Mouse (Mus musculus): ENCODE results near the gene Lst1. TPM values are rescaled to one million over a fixed set of nuclear protein-coding genes. Genes with fewer than 3 reads are reported as not detected.
A peak's percentile ranks its signal among the peaks of the same experiment; 100 is the strongest.

Gene Lst1
- polyA plus RNA-seq, 1 experiment from 2014 or later, result 8.9 TPM

- H3K27me3 ChIP-seq, result no peaks in the 10 kb centered on the region
- H3K9ac ChIP-seq, result no peak overlapping the region
- no peak overlapping the region for H3K4me3 ChIP-seq
- peaks cover 97% of the 10 kb centered on the region for H3K36me3 ChIP-seq
- H3K4me2 ChIP-seq, result no peak overlapping the region
- ATAC-seq (ENCODE audit: low FRiP score), result no peak
- no peaks in the 10 kb centered on the region for H3K9me3 ChIP-seq
- WGBS, result 96% methylated on average over 4 of the region's 4 CpGs
- H3K27ac ChIP-seq, result no peak overlapping the region
- H3K4me1 ChIP-seq (replicated peaks), result no peaks in the 10 kb centered on the region
Observed at GRCm38 (mm10) chr17:35152121-35152520, 36.1 kb downstream of the Lst1 start.

GRCm38 (mm10) chr17:35147922-35148639, 40.2 kb downstream of the Lst1 start:
- Histone ChIP-seq H3K4me2 (no peak overlapping the region), H3K4me3 (no peak overlapping the region), H3K36me3 (peaks cover 97% of the 10 kb centered on the region), H3K27ac (no peak overlapping the region), H3K9me3 (no peaks in the 10 kb centered on the region), H3K9ac (no peak overlapping the region), H3K4me1 (replicated peaks) (no peaks in the 10 kb centered on the region), H3K27me3 (no peaks in the 10 kb centered on the region)
- WGBS, result 76% methylated on average over 5 of the region's 5 CpGs
- no peak for ATAC-seq (ENCODE audit: low FRiP score)

GRCm38 (mm10) chr17:35147348-35147747, 40.9 kb downstream of the Lst1 start:
- H3K27ac ChIP-seq, result 0 out of 2 replicates have a peak overlapping the region, but pooled peaks have one; percentile 72
- ATAC-seq (ENCODE audit: low FRiP score), result no peak
- H3K27me3 ChIP-seq, result no peaks in the 10 kb centered on the region
- 63% methylated on average over 3 of the region's 3 CpGs for WGBS
- no peaks in the 10 kb centered on the region for H3K9me3 ChIP-seq
- H3K9ac ChIP-seq, result no peak overlapping the region
- H3K4me2 ChIP-seq, result no peak overlapping the region
- H3K4me1 ChIP-seq (replicated peaks), result no peaks in the 10 kb centered on the region
- H3K4me3 ChIP-seq, result no peak overlapping the region
- H3K36me3 ChIP-seq, result peaks cover 97% of the 10 kb centered on the region

GRCm38 (mm10) chr17:35146139-35146538, 42.1 kb downstream of the Lst1 start:
- no peaks in the 10 kb centered on the region for H3K27me3 ChIP-seq
- no peaks in the 10 kb centered on the region for H3K4me1 ChIP-seq (replicated peaks)
- H3K4me2 ChIP-seq, result no peak overlapping the region
- no peak overlapping the region for H3K4me3 ChIP-seq
- WGBS, result 86% methylated on average over 5 of the region's 5 CpGs
- H3K9me3 ChIP-seq, result no peaks in the 10 kb centered on the region
- H3K27ac ChIP-seq, result no peak overlapping the region
- no peak for ATAC-seq (ENCODE audit: low FRiP score)
- peaks cover 97% of the 10 kb centered on the region for H3K36me3 ChIP-seq
- H3K9ac ChIP-seq, result 0 out of 2 replicates have a peak overlapping the region, but pooled peaks have one; percentile 24

- Histone ChIP-seq H3K4me2 (no peak overlapping the region), H3K27ac (no peak overlapping the region), H3K4me3 (no peak overlapping the region), H3K27me3 (no peaks in the 10 kb centered on the region), H3K9me3 (no peaks in the 10 kb centered on the region), H3K4me1 (replicated peaks) (peaks cover 24% of the 10 kb centered on the region), H3K9ac (no peak overlapping the region), H3K36me3 (peaks cover 88% of the 10 kb centered on the region)
- ATAC-seq (ENCODE audit: low FRiP score), result no peak
- WGBS, result 90% methylated on average over 6 of the region's 6 CpGs
Observed at GRCm38 (mm10) chr17:35141971-35142370, 46.3 kb downstream of the Lst1 start.

- 79% methylated on average over 16 of the region's 16 CpGs for WGBS
- H3K4me1 ChIP-seq (replicated peaks), result peaks cover 34% of the 10 kb centered on the region
Observed at GRCm38 (mm10) chr17:35140490-35140996, 47.7 kb downstream of the Lst1 start.

GRCm38 (mm10) chr17:35139269-35139668, 49.0 kb downstream of the Lst1 start:
- ATAC-seq (ENCODE audit: low FRiP score), result no peak
- H3K4me3 ChIP-seq, result no peak overlapping the region
- H3K4me2 ChIP-seq, result no peak overlapping the region
- H3K9me3 ChIP-seq, result no peaks in the 10 kb centered on the region
- H3K4me1 ChIP-seq (replicated peaks), result peaks cover 34% of the 10 kb centered on the region
- no peak overlapping the region for H3K27ac ChIP-seq
- H3K9ac ChIP-seq, result peak overlapping the region; percentile 43
- peaks cover 61% of the 10 kb centered on the region for H3K36me3 ChIP-seq
- no peaks in the 10 kb centered on the region for H3K27me3 ChIP-seq
- WGBS, result 93% methylated on average over 3 of the region's 3 CpGs

More at GRCm38 (mm10) chr17:35140490-35140996, 47.7 kb downstream of the Lst1 start:
- Histone ChIP-seq H3K27me3 (no peaks in the 10 kb centered on the region), H3K4me2 (no peak overlapping the region), H3K9ac (no peak overlapping the region), H3K27ac (no peak overlapping the region), H3K36me3 (peaks cover 74% of the 10 kb centered on the region), H3K4me3 (no peak overlapping the region), H3K9me3 (no peaks in the 10 kb centered on the region)
- no peak for ATAC-seq (ENCODE audit: low FRiP score)

- peaks cover 34% of the 10 kb centered on the region for H3K4me1 ChIP-seq (replicated peaks)
- ATAC-seq (ENCODE audit: low FRiP score), result peak; percentile 77
- peak overlapping the region; percentile 74 for H3K4me3 ChIP-seq
- H3K36me3 ChIP-seq, result peaks cover 26% of the 10 kb centered on the region
- peak overlapping the region; percentile 87 for H3K9ac ChIP-seq
- H3K4me2 ChIP-seq, result peak overlapping the region; percentile 97
- H3K9me3 ChIP-seq, result no peaks in the 10 kb centered on the region
- peak overlapping the region; percentile 95 for H3K27ac ChIP-seq
- H3K27me3 ChIP-seq, result no peaks in the 10 kb centered on the region
- 1% methylated on average over 43 of the region's 43 CpGs for WGBS
Observed at GRCm38 (mm10) chr17:35135591-35136320, 52.5 kb downstream of the Lst1 start.

Small RNAs within 50 kb of the gene (microRNA-seq; reads per million reads assigned to microRNA genes)
- not detected for gene Mir6973a
- gene Mir6974, result not detected

Other genes with a start within 250 kb of the Lst1 start
- gene Hspa1b, start 229.2 kb downstream of the Lst1 start, polyA plus RNA-seq (2015; fragmentation: Nextera tagmentation; extraction: Ambion mirVana), result 0.26 and 0.32 TPM in 2 replicates
- gene Gm20481, start 218.5 kb downstream of the Lst1 start, polyA plus RNA-seq (2015; fragmentation: Nextera tagmentation; extraction: Ambion mirVana), result not detected in 2 replicates
- 4.0 and 4.6 TPM in 2 replicates for gene Hspa1a, start 216.3 kb downstream of the Lst1 start, polyA plus RNA-seq (2015; fragmentation: Nextera tagmentation; extraction: Ambion mirVana)
- gene Hspa1l, start 215.7 kb downstream of the Lst1 start, polyA plus RNA-seq (2015; fragmentation: Nextera tagmentation; extraction: Ambion mirVana), result 0.85 and 1.1 TPM in 2 replicates
- gene Lsm2, start 206.6 kb downstream of the Lst1 start, polyA plus RNA-seq (2015; fragmentation: Nextera tagmentation; extraction: Ambion mirVana), result 112 and 117 TPM in 2 replicates
- gene Vars, start 187.5 kb downstream of the Lst1 start, polyA plus RNA-seq (2015; fragmentation: Nextera tagmentation; extraction: Ambion mirVana), result 57.3 TPM in 2 replicates
- gene Vwa7, start 171.9 kb downstream of the Lst1 start, polyA plus RNA-seq (2015; fragmentation: Nextera tagmentation; extraction: Ambion mirVana), result 0.16 and 0.18 TPM in 2 replicates
- 2.5 and 2.9 TPM in 2 replicates for gene Sapcd1, start 160.4 kb downstream of the Lst1 start, polyA plus RNA-seq (2015; fragmentation: Nextera tagmentation; extraction: Ambion mirVana)
- gene Msh5, start 141.7 kb downstream of the Lst1 start, polyA plus RNA-seq (2015; fragmentation: Nextera tagmentation; extraction: Ambion mirVana), result 2.7 and 3.5 TPM in 2 replicates
- gene Clic1, start 138.5 kb downstream of the Lst1 start, polyA plus RNA-seq (2015; fragmentation: Nextera tagmentation; extraction: Ambion mirVana), result 100 and 102 TPM in 2 replicates
- gene Ddah2, start 129.4 kb downstream of the Lst1 start, polyA plus RNA-seq (2015; fragmentation: Nextera tagmentation; extraction: Ambion mirVana), result 420 and 426 TPM in 2 replicates
- gene Ly6g6c, start 123.1 kb downstream of the Lst1 start, polyA plus RNA-seq (2015; fragmentation: Nextera tagmentation; extraction: Ambion mirVana), result not detected in 2 replicates
- 0.25 and 0.31 TPM in 2 replicates for gene Mpig6b, start 122.3 kb downstream of the Lst1 start, polyA plus RNA-seq (2015; fragmentation: Nextera tagmentation; extraction: Ambion mirVana)
- 0.45 TPM in 1 of 2 replicates, not detected in the other for gene Ly6g6e, start 111.5 kb downstream of the Lst1 start, polyA plus RNA-seq (2015; fragmentation: Nextera tagmentation; extraction: Ambion mirVana)
- gene Ly6g6d, start 110.4 kb downstream of the Lst1 start, polyA plus RNA-seq (2015; fragmentation: Nextera tagmentation; extraction: Ambion mirVana), result 0.61 and 1.1 TPM in 2 replicates
- 0.19 and 0.28 TPM in 2 replicates for gene Ly6g6f, start 102.8 kb downstream of the Lst1 start, polyA plus RNA-seq (2015; fragmentation: Nextera tagmentation; extraction: Ambion mirVana)
- gene Abhd16a, start 99.2 kb downstream of the Lst1 start, polyA plus RNA-seq (2015; fragmentation: Nextera tagmentation; extraction: Ambion mirVana), result 86.9 and 93.8 TPM in 2 replicates
- 0.36 TPM in 1 of 2 replicates, not detected in the other for gene Ly6g5c, start 80.2 kb downstream of the Lst1 start, polyA plus RNA-seq (2015; fragmentation: Nextera tagmentation; extraction: Ambion mirVana)
- 1.1 and 1.9 TPM in 2 replicates for gene Ly6g5b, start 73.0 kb downstream of the Lst1 start, polyA plus RNA-seq (2015; fragmentation: Nextera tagmentation; extraction: Ambion mirVana)
- gene Gpank1, start 67.0 kb downstream of the Lst1 start, polyA plus RNA-seq (2015; fragmentation: Nextera tagmentation; extraction: Ambion mirVana), result 21.6 and 24.4 TPM in 2 replicates
- gene Csnk2b, start 66.4 kb downstream of the Lst1 start, polyA plus RNA-seq (2015; fragmentation: Nextera tagmentation; extraction: Ambion mirVana), result 317 and 322 TPM in 2 replicates
- 10.2 and 11.2 TPM in 2 replicates for gene D17H6S53E, start 62.1 kb downstream of the Lst1 start, polyA plus RNA-seq (2015; fragmentation: Nextera tagmentation; extraction: Ambion mirVana)
- 0.34 and 0.84 TPM in 2 replicates for gene Apom, start 56.4 kb downstream of the Lst1 start, polyA plus RNA-seq (2015; fragmentation: Nextera tagmentation; extraction: Ambion mirVana)
- 76.5 and 81.9 TPM in 2 replicates for gene Bag6, start 53.3 kb downstream of the Lst1 start, polyA plus RNA-seq (2015; fragmentation: Nextera tagmentation; extraction: Ambion mirVana)
- 181 and 196 TPM in 2 replicates for gene Prrc2a, start 23.5 kb downstream of the Lst1 start, polyA plus RNA-seq (2015; fragmentation: Nextera tagmentation; extraction: Ambion mirVana)
- gene Aif1, start 12.4 kb downstream of the Lst1 start, polyA plus RNA-seq (2015; fragmentation: Nextera tagmentation; extraction: Ambion mirVana), result 8.7 and 11.6 TPM in 2 replicates
- 0.44 and 0.52 TPM in 2 replicates for gene Ltb, start 6.0 kb upstream of the Lst1 start, polyA plus RNA-seq (2015; fragmentation: Nextera tagmentation; extraction: Ambion mirVana)
- gene Tnf, start 13.6 kb upstream of the Lst1 start, polyA plus RNA-seq (2015; fragmentation: Nextera tagmentation; extraction: Ambion mirVana), result not detected in 2 replicates
- gene Lta, start 16.9 kb upstream of the Lst1 start, polyA plus RNA-seq (2015; fragmentation: Nextera tagmentation; extraction: Ambion mirVana), result 0.23 and 0.27 TPM in 2 replicates
- 0.57 and 0.83 TPM in 2 replicates for gene Gm16181, start 32.4 kb upstream of the Lst1 start, polyA plus RNA-seq (2015; fragmentation: Nextera tagmentation; extraction: Ambion mirVana)
- 52.4 and 54.2 TPM in 2 replicates for gene Atp6v1g2, start 45.2 kb upstream of the Lst1 start, polyA plus RNA-seq (2015; fragmentation: Nextera tagmentation; extraction: Ambion mirVana)
- 8.4 and 10.8 TPM in 2 replicates for gene Nfkbil1, start 47.4 kb upstream of the Lst1 start, polyA plus RNA-seq (2015; fragmentation: Nextera tagmentation; extraction: Ambion mirVana)
- gene Ddx39b, start 53.3 kb upstream of the Lst1 start, polyA plus RNA-seq (2015; fragmentation: Nextera tagmentation; extraction: Ambion mirVana), result 391 and 410 TPM in 2 replicates
- gene H2-D1, start 74.3 kb upstream of the Lst1 start, polyA plus RNA-seq (2015; fragmentation: Nextera tagmentation; extraction: Ambion mirVana), result 73.4 and 73.6 TPM in 2 replicates
- gene H2-Q1, start 132.0 kb upstream of the Lst1 start, polyA plus RNA-seq (2015; fragmentation: Nextera tagmentation; extraction: Ambion mirVana), result 0.14 and 0.30 TPM in 2 replicates
- gene H2-Q2, start 153.8 kb upstream of the Lst1 start, polyA plus RNA-seq (2015; fragmentation: Nextera tagmentation; extraction: Ambion mirVana), result 0.68 and 1.0 TPM in 2 replicates
- 1.0 and 1.2 TPM in 2 replicates for gene H2-Q4, start 191.2 kb upstream of the Lst1 start, polyA plus RNA-seq (2015; fragmentation: Nextera tagmentation; extraction: Ambion mirVana)
- gene H2-Q6, start 236.4 kb upstream of the Lst1 start, polyA plus RNA-seq (2015; fragmentation: Nextera tagmentation; extraction: Ambion mirVana), result 0.30 and 0.34 TPM in 2 replicates